In genomic region chr1:193242863-193243262, GRCm38 (mm10) we compare ENCODE assay signal across 14 mouse cellular contexts. TPM values are rescaled to one million over a fixed set of nuclear protein-coding genes. Genes with fewer than 3 reads are reported as not detected.
DNase-seq lines count a peak whose midpoint lies in the region; ATAC-seq lines count a peak whose summit lies in the region.
"Had no signal": no experiment of that assay in that cellular context is flagged by ENCODE, and none has a peak within 500 bp of the region (broad histone marks: within the 10 kb centered on the region; RNA-seq: fewer than 3 reads in every experiment).

No protein-coding gene starts in this region.

- no peaks in the 10 kb centered on the region for H3K27me3 ChIP-seq in forebrain, embryonic 15.5 days
- H3K27me3 ChIP-seq in forebrain, embryonic 11.5 days (ENCODE audit: control insufficient read depth, insufficient read depth, low read length): no peaks in the 10 kb centered on the region
- H3K27me3 ChIP-seq in heart, embryonic 15.5 days: no peaks in the 10 kb centered on the region
- no peaks in the 10 kb centered on the region for H3K27me3 ChIP-seq in heart, embryonic 11.5 days (ENCODE audit: control insufficient read depth, insufficient read depth, low read length)
- H3K27me3 ChIP-seq: hindbrain, embryonic 15.5 days; kidney, embryonic 15.5 days; liver, embryonic 12.5 days; midbrain, embryonic 13.5 days; neural tube, embryonic 13.5 days had no signal

- whole genome bisulfite sequencing in forebrain, embryonic 15.5 days: 41% methylated on average over 4 of the region's 4 CpGs
- WGBS in forebrain, embryonic 11.5 days: 61% methylated on average over 4 of the region's 4 CpGs
- 72% methylated on average over 4 of the region's 4 CpGs for WGBS in heart, embryonic 15.5 days
- WGBS in heart, embryonic 11.5 days (ENCODE audit: insufficient replicate concordance): 73% methylated on average over 4 of the region's 4 CpGs

- 0 out of 2 replicates have a peak overlapping the region, but pooled peaks have one; percentile 35 for H3K27ac ChIP-seq in forebrain, embryonic 15.5 days (replicated peaks)
- no peak overlapping the region for H3K27ac ChIP-seq in forebrain, embryonic 11.5 days (ENCODE audit: low read depth, low read length)
- H3K27ac ChIP-seq in heart, embryonic 15.5 days: peak overlapping the region; percentile 83; the same call in 1 of the 2 replicates
- no peak overlapping the region for H3K27ac ChIP-seq in heart, embryonic 11.5 days (ENCODE audit: low read depth, low read length)
- H3K27ac ChIP-seq: hindbrain, embryonic 15.5 days; kidney, embryonic 15.5 days; liver, embryonic 12.5 days; midbrain, embryonic 13.5 days; neural tube, embryonic 13.5 days had no signal

- no peaks in the 10 kb centered on the region for H3K36me3 ChIP-seq in forebrain, embryonic 15.5 days
- H3K36me3 ChIP-seq in forebrain, embryonic 11.5 days (ENCODE audit: control insufficient read depth, insufficient read depth, low read length): no peaks in the 10 kb centered on the region
- H3K36me3 ChIP-seq in heart, embryonic 15.5 days: no peaks in the 10 kb centered on the region
- H3K36me3 ChIP-seq in heart, embryonic 11.5 days (ENCODE audit: control insufficient read depth, insufficient read depth, low read length): no peaks in the 10 kb centered on the region
- H3K36me3 ChIP-seq: hindbrain, embryonic 15.5 days; kidney, embryonic 15.5 days; liver, embryonic 12.5 days; midbrain, embryonic 13.5 days; neural tube, embryonic 13.5 days had no signal

- DNase-seq in forebrain, embryonic 11.5 days (ENCODE audit: low spot score): no peak
- peak; percentile 50 to 54 for DNase-seq in B cell, adult 2 months
- no peak for DNase-seq in T-cell, adult 2 months (ENCODE audit: low spot score)

- H3K4me1 ChIP-seq in forebrain, embryonic 15.5 days: peaks cover 5% of the 10 kb centered on the region; the same call in 1 of the 2 replicates
- no peaks in the 10 kb centered on the region; the same call in 1 of the 2 replicates for H3K4me1 ChIP-seq in forebrain, embryonic 11.5 days (replicated peaks; ENCODE audit: control insufficient read depth, insufficient read depth, low read length)
- peaks cover 13% of the 10 kb centered on the region; the same call in 1 of the 2 replicates for H3K4me1 ChIP-seq in heart, embryonic 15.5 days (replicated peaks)
- peaks cover 7% of the 10 kb centered on the region; the same call in 1 of the 2 replicates for H3K4me1 ChIP-seq in heart, embryonic 11.5 days (ENCODE audit: control insufficient read depth, insufficient read depth, low read length)
- H3K4me1 ChIP-seq: hindbrain, embryonic 15.5 days; liver, embryonic 12.5 days; midbrain, embryonic 13.5 days; neural tube, embryonic 13.5 days had no signal

- H3K4me2 ChIP-seq in forebrain, embryonic 15.5 days (replicated peaks): no peak overlapping the region
- H3K4me2 ChIP-seq in forebrain, embryonic 11.5 days (ENCODE audit: low read depth, low read length, severe bottlenecking): no peak overlapping the region
- H3K4me2 ChIP-seq in heart, embryonic 15.5 days: no peak overlapping the region
- H3K4me2 ChIP-seq in heart, embryonic 11.5 days: no peak overlapping the region
- H3K4me2 ChIP-seq: hindbrain, embryonic 15.5 days; kidney, embryonic 15.5 days; liver, embryonic 12.5 days; midbrain, embryonic 13.5 days; neural tube, embryonic 13.5 days had no signal

- H3K9ac ChIP-seq in forebrain, embryonic 15.5 days (replicated peaks): no peak overlapping the region
- H3K9ac ChIP-seq in forebrain, embryonic 11.5 days (ENCODE audit: low read length): no peak overlapping the region
- H3K9ac ChIP-seq in heart, embryonic 15.5 days: no peak overlapping the region
- H3K9ac ChIP-seq in heart, embryonic 11.5 days (ENCODE audit: low read depth, low read length): no peak overlapping the region
- H3K9ac ChIP-seq: hindbrain, embryonic 15.5 days; kidney, embryonic 15.5 days; liver, embryonic 12.5 days; midbrain, embryonic 13.5 days; neural tube, embryonic 13.5 days had no signal

- no peaks in the 10 kb centered on the region for H3K9me3 ChIP-seq in forebrain, embryonic 15.5 days
- H3K9me3 ChIP-seq in forebrain, embryonic 11.5 days (ENCODE audit: control insufficient read depth, low read length): no peaks in the 10 kb centered on the region
- H3K9me3 ChIP-seq in heart, embryonic 15.5 days (replicated peaks): no peaks in the 10 kb centered on the region
- H3K9me3 ChIP-seq in heart, embryonic 11.5 days (replicated peaks; ENCODE audit: control insufficient read depth, low read length): no peaks in the 10 kb centered on the region
- H3K9me3 ChIP-seq: hindbrain, embryonic 15.5 days; kidney, embryonic 15.5 days; liver, embryonic 12.5 days; midbrain, embryonic 13.5 days; neural tube, embryonic 13.5 days had no signal

- no peak overlapping the region for H3K4me3 ChIP-seq in forebrain, embryonic 15.5 days
- H3K4me3 ChIP-seq in forebrain, embryonic 11.5 days (ENCODE audit: low read depth, low read length): no peak overlapping the region
- no peak overlapping the region for H3K4me3 ChIP-seq in heart, embryonic 15.5 days
- H3K4me3 ChIP-seq in heart, embryonic 11.5 days (ENCODE audit: low read depth, low read length): no peak overlapping the region
- H3K4me3 ChIP-seq: hindbrain, embryonic 15.5 days; kidney, embryonic 15.5 days; liver, embryonic 12.5 days; midbrain, embryonic 13.5 days; neural tube, embryonic 13.5 days had no signal

- no peak for ATAC-seq in forebrain, embryonic 15.5 days (replicated peaks)
- ATAC-seq in forebrain, embryonic 11.5 days (replicated peaks; ENCODE audit: low FRiP score): no peak
- no peak for ATAC-seq in heart, embryonic 15.5 days (replicated peaks; ENCODE audit: insufficient number of reproducible peaks, insufficient read depth, low FRiP score, low read depth)
- ATAC-seq in heart, embryonic 11.5 days (replicated peaks; ENCODE audit: insufficient number of reproducible peaks, low FRiP score, low TSS enrichment): no peak
- peak; percentile 71 for ATAC-seq in megakaryocyte progenitor cell, adult 5-6 weeks (replicated peaks; ENCODE audit: poor library complexity)
- ATAC-seq in erythroblast, adult 5-6 weeks (replicated peaks; ENCODE audit: low FRiP score, poor library complexity, severe bottlenecking): no peak
- ATAC-seq: midbrain, embryonic 13.5 days had no signal

RNA-seq across cellular contexts. Expression of gene Hsd11b1, which starts 21.0 kb away (rescaled TPM):
- 0.66 and 0.67 TPM in 2 replicates for polyA plus RNA-seq in forebrain, embryonic 15.5 days (2015; fragmentation: Nextera tagmentation; extraction: Ambion mirVana)
- not detected in 2 replicates for polyA plus RNA-seq in forebrain, embryonic 11.5 days (2014; fragmentation: Nextera tagmentation; extraction: Ambion mirVana)
- polyA plus RNA-seq in heart, embryonic 15.5 days (2015; fragmentation: Nextera tagmentation; extraction: Ambion mirVana): 1.9 and 4.6 TPM in 2 replicates
- 1.6 and 2.2 TPM in 2 replicates for polyA plus RNA-seq in heart, embryonic 11.5 days (2014; fragmentation: Nextera tagmentation; extraction: Ambion mirVana)
- total RNA-seq in megakaryocyte progenitor cell, adult 5-6 weeks (2015): 74.0 and 84.4 TPM in 2 replicates
- 34.5 and 39.9 TPM in 2 replicates for total RNA-seq in megakaryocyte progenitor cell, adult 5-6 weeks (2017)
- 55.6 and 58.0 TPM in 2 replicates for total RNA-seq in erythroblast, adult 5-6 weeks (2015; ENCODE audit: low replicate concordance)
- total RNA-seq in erythroblast, adult 5-6 weeks (2017; ENCODE audit: low replicate concordance): 11.5 and 18.0 TPM in 2 replicates
- polyA plus RNA-seq: embryonic facial prominence, embryonic 11.5 days; midbrain, embryonic 13.5 days; neural tube, embryonic 13.5 days had no signal

RNA-seq across cellular contexts. Expression of gene G0s2, which starts 30.2 kb away (rescaled TPM):
- polyA plus RNA-seq in forebrain, embryonic 15.5 days (2015; fragmentation: Nextera tagmentation; extraction: Ambion mirVana): 5.1 and 5.3 TPM in 2 replicates
- polyA plus RNA-seq in forebrain, embryonic 11.5 days (2014; fragmentation: Nextera tagmentation; extraction: Ambion mirVana): 6.5 and 6.8 TPM in 2 replicates
- 103 and 106 TPM in 2 replicates for polyA plus RNA-seq in heart, embryonic 15.5 days (2015; fragmentation: Nextera tagmentation; extraction: Ambion mirVana)
- polyA plus RNA-seq in heart, embryonic 11.5 days (2014; fragmentation: Nextera tagmentation; extraction: Ambion mirVana): 38.5 and 45.3 TPM in 2 replicates
- total RNA-seq in megakaryocyte progenitor cell, adult 5-6 weeks (2015): 9.3 and 11.9 TPM in 2 replicates
- total RNA-seq in megakaryocyte progenitor cell, adult 5-6 weeks (2017): 14.2 and 27.8 TPM in 2 replicates
- total RNA-seq in erythroblast, adult 5-6 weeks (2015; ENCODE audit: low replicate concordance): 13.3 and 13.4 TPM in 2 replicates
- 15.5 and 16.6 TPM in 2 replicates for total RNA-seq in erythroblast, adult 5-6 weeks (2017; ENCODE audit: low replicate concordance)

RNA-seq across cellular contexts. Expression of gene Lamb3, which starts 35.4 kb away (rescaled TPM):
- 0.41 and 0.62 TPM in 2 replicates for polyA plus RNA-seq in forebrain, embryonic 15.5 days (2015; fragmentation: Nextera tagmentation; extraction: Ambion mirVana)
- polyA plus RNA-seq in forebrain, embryonic 11.5 days (2014; fragmentation: Nextera tagmentation; extraction: Ambion mirVana): 0.28 and 0.44 TPM in 2 replicates
- 4.7 and 9.0 TPM in 2 replicates for polyA plus RNA-seq in heart, embryonic 15.5 days (2015; fragmentation: Nextera tagmentation; extraction: Ambion mirVana)
- polyA plus RNA-seq in heart, embryonic 11.5 days (2014; fragmentation: Nextera tagmentation; extraction: Ambion mirVana): 0.64 and 1.2 TPM in 2 replicates
- total RNA-seq in megakaryocyte progenitor cell, adult 5-6 weeks (2015): 5.7 and 8.8 TPM in 2 replicates
- total RNA-seq in megakaryocyte progenitor cell, adult 5-6 weeks (2017): 1.9 and 9.7 TPM in 2 replicates
- 0.58 and 11.1 TPM in 2 replicates for total RNA-seq in erythroblast, adult 5-6 weeks (2015; ENCODE audit: low replicate concordance)
- total RNA-seq in erythroblast, adult 5-6 weeks (2017; ENCODE audit: low replicate concordance): 1.8 and 4.1 TPM in 2 replicates

RNA-seq across cellular contexts. Expression of gene Traf3ip3, which starts 41.4 kb away (rescaled TPM):
- 1.3 TPM in 2 replicates for polyA plus RNA-seq in forebrain, embryonic 15.5 days (2015; fragmentation: Nextera tagmentation; extraction: Ambion mirVana)
- 0.93 and 2.3 TPM in 2 replicates for polyA plus RNA-seq in forebrain, embryonic 11.5 days (2014; fragmentation: Nextera tagmentation; extraction: Ambion mirVana)
- polyA plus RNA-seq in heart, embryonic 15.5 days (2015; fragmentation: Nextera tagmentation; extraction: Ambion mirVana): 2.1 and 6.9 TPM in 2 replicates
- polyA plus RNA-seq in heart, embryonic 11.5 days (2014; fragmentation: Nextera tagmentation; extraction: Ambion mirVana): 2.0 and 2.1 TPM in 2 replicates
- total RNA-seq in megakaryocyte progenitor cell, adult 5-6 weeks (2015): 40.9 and 44.1 TPM in 2 replicates
- total RNA-seq in megakaryocyte progenitor cell, adult 5-6 weeks (2017): 75.9 and 85.8 TPM in 2 replicates
- total RNA-seq in erythroblast, adult 5-6 weeks (2015; ENCODE audit: low replicate concordance): 11.9 and 23.1 TPM in 2 replicates
- total RNA-seq in erythroblast, adult 5-6 weeks (2017; ENCODE audit: low replicate concordance): 18.1 and 40.7 TPM in 2 replicates

Comparison
In these comparisons a context has a peak if more than half of its experiments do, and no peak if none do; other contexts are left out.
1. H3K27ac ChIP-seq: peak in forebrain, embryonic 15.5 days (single experiment) and heart, embryonic 15.5 days (single experiment); none in forebrain, embryonic 11.5 days (single experiment) and heart, embryonic 11.5 days (single experiment).
2. DNase-seq: peak in B cell, adult 2 months (2 of 2); none in forebrain, embryonic 11.5 days (single experiment) and T-cell, adult 2 months (single experiment).